Mouse (Mus musculus) midbrain, embryonic 15.5 days (tissue): ENCODE results near the gene Dctn3. TPM values are rescaled to one million over a fixed set of nuclear protein-coding genes. Genes with fewer than 3 reads are reported as not detected.
"Not testable (repeated sequence)": the region's sequence is repeated elsewhere in the genome, so short reads cannot be mapped to it uniquely, and the experiment has no call there.

Experiments used
- ATAC-seq: fragments of 200-750 bp; cut with Nextera tagmentation; replicated peaks from 2 replicates; pipeline ENCODE4 v1.8.0; 2017; ENCODE audit warnings: moderate TSS enrichment
- H3K27ac ChIP-seq: fragments of 300-500 bp; sonication (generic); 2 replicates; pipeline ENCODE4 v1.5.1; 2015; ENCODE audit warnings: mild to moderate bottlenecking, inconsistent platforms
- H3K27me3 ChIP-seq: fragments of 300-500 bp; sonication (generic); replicated peaks from 2 replicates; pipeline ENCODE4 v1.6.1; 2015; ENCODE audit warnings: inconsistent platforms
- H3K36me3 ChIP-seq: fragments of 300-500 bp; sonication (generic); replicated peaks from 2 replicates; pipeline ENCODE4 v1.6.1; 2015; ENCODE audit warnings: inconsistent platforms
- H3K4me1 ChIP-seq: fragments of 300-500 bp; sonication (generic); 2 replicates; pipeline ENCODE4 v1.6.1; 2015; ENCODE audit warnings: inconsistent platforms
- H3K4me2 ChIP-seq: fragments of 300-500 bp; sonication (generic); 2 replicates; pipeline ENCODE4 v1.6.1; 2015; ENCODE audit warnings: inconsistent platforms, mild to moderate bottlenecking, moderate library complexity
- H3K4me3 ChIP-seq: fragments of 300-500 bp; sonication (generic); 2 replicates; pipeline ENCODE4 v1.5.1; 2015; ENCODE audit warnings: mild to moderate bottlenecking, inconsistent platforms
- H3K9ac ChIP-seq: fragments of 300-500 bp; sonication (generic); 2 replicates; pipeline ENCODE4 v1.6.1; 2015; ENCODE audit warnings: mild to moderate bottlenecking, inconsistent platforms
- H3K9me3 ChIP-seq: fragments of 300-500 bp; sonication (generic); 2 replicates; pipeline ENCODE4 v1.6.1; 2016; ENCODE audit warnings: inconsistent platforms
- WGBS: fragments of 180-500 bp; shearing (Covaris S2); methylation state at CpG from one replicate; pipeline ENCODE4 v1.1.7; 2015; ENCODE audit warnings: mixed read lengths; 5-methylcytosine and 5-hydroxymethylcytosine counted together
- polyA plus RNA-seq: library from polyadenylated mRNA; unstranded; fragments of >200 nt; fragmentation: Nextera tagmentation; extraction: Ambion mirVana; gene quantifications from 2 replicates; pipeline ENCODE4 v1.2.1, GENCODE M21; 2015

The Dctn3 gene
- polyA plus RNA-seq, 1 experiment from 2014 or later = 295 TPM

DNA sequence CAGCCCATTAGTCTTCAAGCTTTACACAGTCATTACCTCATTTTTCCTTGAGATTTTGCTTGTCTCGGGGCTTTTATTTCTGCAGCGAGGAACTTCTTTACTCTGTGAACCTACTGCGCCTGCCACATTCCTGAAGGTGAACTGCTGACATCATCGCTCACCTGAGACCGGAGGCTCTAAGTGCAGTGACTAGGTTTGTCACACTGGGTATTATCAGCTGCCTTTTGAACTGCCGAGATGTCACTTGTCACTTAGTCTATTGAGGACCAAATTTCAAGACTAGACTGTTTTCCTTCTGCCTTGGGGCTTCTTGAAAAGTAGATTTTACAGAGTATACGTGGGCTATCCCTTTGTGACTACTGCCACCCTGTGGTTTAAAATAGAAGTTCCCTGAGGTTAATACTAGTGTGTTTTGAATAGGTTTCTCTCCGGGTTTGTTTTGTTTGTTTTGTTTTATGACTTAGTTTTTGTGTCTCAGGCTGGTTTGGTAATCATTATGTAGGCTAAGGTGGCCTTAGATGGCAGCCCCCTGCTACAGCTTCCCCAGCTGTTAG, 14.7 kb downstream of the Dctn3 start:
- WGBS = 41% methylated on average over 8 of the region's 8 CpGs
- 0 out of 2 replicates have a peak, but pooled peaks have one; percentile 22 for ATAC-seq
- H3K4me2 ChIP-seq = no peak overlapping the region
- H3K27ac ChIP-seq = peak overlapping the region; percentile 15; the same call in 1 of the 2 replicates
- no peaks in the 10 kb centered on the region for H3K27me3 ChIP-seq
- no peak overlapping the region for H3K4me3 ChIP-seq
- H3K4me1 ChIP-seq = peaks cover 48% of the 10 kb centered on the region
- H3K9ac ChIP-seq = no peak overlapping the region
- H3K9me3 ChIP-seq = no peaks in the 10 kb centered on the region
- H3K36me3 ChIP-seq = no peaks in the 10 kb centered on the region

GRCm38 (mm10) chr4:41707011-41707535, 15.9 kb downstream of the Dctn3 start:
- no peak overlapping the region for H3K9ac ChIP-seq
- WGBS = 2% methylated on average over 13 of the region's 13 CpGs
- H3K36me3 ChIP-seq = no peaks in the 10 kb centered on the region

DNA sequence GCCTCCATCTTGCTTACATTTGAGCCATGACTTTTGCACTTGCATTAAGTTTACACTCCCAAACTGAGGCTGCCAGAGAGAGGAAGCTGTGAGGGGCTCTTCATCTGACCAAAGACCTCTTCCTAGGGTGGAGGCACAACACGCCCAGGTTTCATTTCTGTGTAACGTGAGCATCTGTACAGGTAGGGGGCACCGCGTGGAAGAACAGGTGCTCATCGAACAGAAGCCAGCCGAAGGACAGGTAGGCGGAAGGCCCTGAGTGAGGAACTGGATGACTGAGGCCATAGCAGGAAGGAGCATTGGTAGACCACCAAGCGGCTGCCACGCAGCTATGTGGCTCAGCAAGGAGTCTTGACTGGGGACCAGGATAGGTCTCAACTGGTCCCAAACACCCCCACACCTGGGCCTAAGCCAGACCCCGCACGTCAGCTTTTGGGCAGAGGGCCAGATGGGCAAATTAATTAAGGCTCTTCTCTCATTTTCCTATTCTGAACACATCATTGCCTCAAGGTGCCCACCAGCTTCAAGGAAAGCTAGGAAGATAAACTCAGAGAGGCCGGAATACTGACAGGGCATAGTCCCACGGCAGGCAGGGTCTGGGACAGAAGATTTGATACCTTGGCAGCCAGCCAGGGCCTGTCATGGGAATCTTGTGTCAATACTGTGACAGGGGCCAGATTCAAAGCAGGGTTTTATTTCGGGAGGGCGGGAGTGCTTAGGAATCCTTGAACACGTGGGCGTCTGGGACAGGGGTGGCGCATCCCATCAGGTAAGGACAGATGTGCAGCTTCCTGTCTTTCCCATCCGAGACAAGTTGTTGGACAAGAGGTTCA, 16.8 kb downstream of the Dctn3 start:
- WGBS = 45% methylated on average over 19 of the region's 19 CpGs
- Histone ChIP-seq H3K4me2 (peak overlapping the region; percentile 38), H3K27me3 (no peaks in the 10 kb centered on the region), H3K4me3 (no peak overlapping the region), H3K36me3 (no peaks in the 10 kb centered on the region), H3K9me3 (no peaks in the 10 kb centered on the region), H3K9ac (no peak overlapping the region), H3K4me1 (peaks cover 31% of the 10 kb centered on the region), H3K27ac (peak overlapping the region; percentile 69)
- peak; percentile 35 for ATAC-seq

More at GRCm38 (mm10) chr4:41707011-41707535, 15.9 kb downstream of the Dctn3 start:
- Histone ChIP-seq H3K4me3 (no peak overlapping the region), H3K9me3 (no peaks in the 10 kb centered on the region), H3K27me3 (no peaks in the 10 kb centered on the region), H3K4me1 (peaks cover 40% of the 10 kb centered on the region), H3K4me2 (peak overlapping the region; percentile 38), H3K27ac (peak overlapping the region; percentile 69)
- peak; percentile 89 for ATAC-seq

- Histone ChIP-seq H3K9me3 (no peaks in the 10 kb centered on the region), H3K9ac (no peak overlapping the region), H3K4me2 (no peak overlapping the region), H3K4me3 (no peak overlapping the region), H3K27me3 (no peaks in the 10 kb centered on the region), H3K27ac (no peak overlapping the region), H3K36me3 (no peaks in the 10 kb centered on the region), H3K4me1 (peaks cover 28% of the 10 kb centered on the region)
- WGBS = 6% methylated on average over 5 of the region's 5 CpGs
- ATAC-seq = no peak
These were observed 18.3 kb downstream of the Dctn3 start for GRCm38 (mm10) chr4:41704651-41705050.

DNA sequence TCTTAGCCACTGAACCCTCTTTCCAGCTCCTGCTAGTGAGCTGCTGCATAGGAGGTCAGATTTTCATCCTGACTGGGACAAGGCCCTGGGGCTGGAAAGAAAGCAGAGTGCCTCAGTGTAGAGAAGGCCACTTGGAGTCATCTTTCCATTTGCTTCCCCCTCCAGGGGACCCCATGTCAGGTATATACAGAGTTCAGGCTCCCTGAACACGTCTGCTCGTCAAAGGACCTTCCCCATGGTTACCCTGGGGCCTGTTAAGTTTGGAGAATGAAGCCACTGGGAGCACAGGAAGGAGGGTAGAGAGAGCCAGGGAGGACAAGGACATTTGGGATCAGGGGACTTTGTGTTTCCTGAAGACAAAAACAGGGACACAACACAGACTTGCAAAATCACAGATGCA, 20.7 kb downstream of the Dctn3 start:
- not testable (repeated sequence) for H3K4me3 ChIP-seq, H3K27me3 ChIP-seq, H3K4me2 ChIP-seq, ATAC-seq, H3K36me3 ChIP-seq, H3K9me3 ChIP-seq, H3K9ac ChIP-seq, H3K27ac ChIP-seq
- WGBS = 80% methylated on average over 2 of the region's 2 CpGs
- H3K4me1 ChIP-seq = peaks cover 14% of the 10 kb centered on the region

DNA sequence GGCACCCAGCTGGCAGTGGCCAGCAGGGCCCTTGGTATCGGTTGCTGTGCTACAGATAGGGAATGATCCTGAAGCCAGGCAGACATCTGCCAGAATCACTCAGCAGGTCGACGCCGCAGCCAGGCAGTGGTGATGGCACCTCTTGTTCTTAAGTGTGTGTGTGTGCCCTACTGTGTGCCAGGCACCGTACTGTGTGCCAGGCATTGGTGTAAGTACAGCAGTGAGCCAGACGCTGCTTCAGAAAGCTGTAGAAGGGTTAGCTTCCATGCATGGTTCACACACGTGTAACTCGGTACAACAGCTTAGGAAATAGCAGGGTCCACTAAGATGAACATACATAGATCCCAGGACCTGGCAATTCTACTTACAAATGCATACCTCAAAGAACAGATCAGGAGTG, 22.7 kb downstream of the Dctn3 start:
- H3K4me1 ChIP-seq, H3K27ac ChIP-seq, H3K27me3 ChIP-seq, H3K4me2 ChIP-seq, H3K36me3 ChIP-seq, H3K9me3 ChIP-seq, ATAC-seq, H3K9ac ChIP-seq, H3K4me3 ChIP-seq: not testable (repeated sequence)
- WGBS = 92% methylated on average over 3 of the region's 8 CpGs

DNA sequence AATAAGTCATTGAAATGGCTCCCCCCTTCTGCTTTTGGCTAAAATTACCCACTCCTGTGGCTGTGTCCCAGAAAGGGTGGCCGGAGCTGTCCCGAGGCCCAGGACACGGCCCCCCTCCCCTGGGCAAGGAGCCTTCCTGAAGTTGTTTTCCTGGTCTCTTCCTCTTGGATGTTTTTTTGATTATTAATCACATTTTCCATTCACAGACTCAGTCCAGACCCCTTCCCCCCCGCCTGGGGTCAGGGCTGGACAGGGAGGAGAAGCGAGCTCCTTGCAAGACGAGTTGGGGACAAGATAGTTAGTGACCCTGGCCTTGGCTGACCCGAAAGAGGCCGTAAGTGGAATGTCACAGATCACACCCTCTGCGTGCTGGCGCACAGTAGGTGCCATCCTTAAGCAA, 23.2 kb downstream of the Dctn3 start, which contains the start of gene Il11ra1:
Gene Il11ra1 (plus strand): TSS at position 207 of the 400 bp plus-strand sequence.
- not testable (repeated sequence) for H3K27ac ChIP-seq, H3K27me3 ChIP-seq, H3K36me3 ChIP-seq, ATAC-seq, H3K4me3 ChIP-seq, H3K9ac ChIP-seq, H3K4me1 ChIP-seq, H3K9me3 ChIP-seq
- peak within 1 kb of the TSS; percentile 36; the same call in 1 of the 2 replicates for H3K4me2 ChIP-seq
- 79% methylated on average over 10 of the region's 10 CpGs for WGBS

GRCm38 (mm10) chr4:41698421-41699016, 24.5 kb downstream of the Dctn3 start:
- not testable (repeated sequence) for H3K27me3 ChIP-seq, H3K4me3 ChIP-seq, ATAC-seq, H3K36me3 ChIP-seq, H3K27ac ChIP-seq, H3K9me3 ChIP-seq, H3K9ac ChIP-seq, H3K4me1 ChIP-seq
- H3K4me2 ChIP-seq = peak overlapping the region; percentile 36
- WGBS = 10% methylated on average over 18 of the region's 32 CpGs

DNA sequence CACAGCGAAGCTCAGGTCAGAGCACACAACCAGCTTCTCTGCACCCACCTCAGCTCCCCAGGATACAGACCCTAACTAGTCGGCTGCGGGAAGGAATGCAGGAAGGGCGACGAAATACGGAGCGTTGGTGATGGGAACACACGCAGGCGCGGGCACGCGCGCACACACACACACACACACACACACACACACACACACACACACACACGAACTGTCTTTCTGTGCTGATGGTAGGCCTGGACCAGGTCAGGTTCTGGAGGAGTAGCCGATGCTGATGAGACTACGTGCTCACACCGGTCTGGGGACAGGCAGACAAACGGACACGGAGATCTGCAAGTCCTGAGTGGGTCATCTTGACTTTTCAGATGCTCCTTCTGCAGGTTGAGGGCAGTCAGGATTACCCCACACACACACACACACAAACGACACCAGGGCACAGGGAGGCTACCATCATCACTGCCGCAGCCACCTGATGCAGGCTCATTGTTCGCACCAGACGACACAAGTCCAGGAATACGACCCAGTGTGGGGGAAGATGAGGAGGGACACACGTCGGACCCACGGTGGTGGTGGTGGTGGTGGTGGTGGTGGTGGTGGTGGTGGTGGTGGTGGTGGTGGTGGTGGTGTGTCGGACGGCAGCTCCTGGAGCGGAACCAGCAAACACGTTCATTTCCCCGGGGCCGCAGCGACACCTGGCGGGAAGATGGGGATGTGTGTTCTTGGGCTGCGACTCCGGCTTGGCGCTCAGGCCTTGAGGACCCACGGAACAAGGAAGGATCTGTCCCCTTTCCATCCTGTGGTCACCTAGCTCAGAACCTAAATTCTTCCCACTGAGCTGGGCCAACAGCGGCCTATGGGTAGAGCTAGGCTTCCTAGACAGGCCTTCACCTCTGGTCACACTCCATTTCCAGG, 25.8 kb downstream of the Dctn3 start, which contains the start of gene Cntfr:
Gene Cntfr (minus strand): TSS at position 160 of the 912 bp plus-strand sequence.
- peak within 1 kb of the TSS; percentile 24; the same call in 1 of the 2 replicates for H3K4me3 ChIP-seq
- 0 out of 2 replicates have a peak, but pooled peaks have one; percentile 62 for ATAC-seq
- not testable (repeated sequence) for H3K4me1 ChIP-seq, H3K27me3 ChIP-seq, H3K27ac ChIP-seq, H3K36me3 ChIP-seq, H3K9ac ChIP-seq, H3K9me3 ChIP-seq
- 12% methylated on average over 34 of the region's 40 CpGs for WGBS
- H3K4me2 ChIP-seq = peak within 1 kb of the TSS; percentile 38; the same call in 1 of the 2 replicates

GRCm38 (mm10) chr4:41696452-41696851, 26.5 kb downstream of the Dctn3 start:
- H3K4me3 ChIP-seq, H3K27me3 ChIP-seq, H3K9ac ChIP-seq, H3K27ac ChIP-seq, H3K4me2 ChIP-seq, ATAC-seq, H3K9me3 ChIP-seq, H3K4me1 ChIP-seq, H3K36me3 ChIP-seq: not testable (repeated sequence)
- WGBS = 9% methylated on average over 12 of the region's 15 CpGs

- not testable (repeated sequence) for H3K4me1 ChIP-seq, H3K9ac ChIP-seq, H3K27ac ChIP-seq, ATAC-seq, H3K36me3 ChIP-seq, H3K27me3 ChIP-seq, H3K9me3 ChIP-seq
- peak overlapping the region; percentile 24 for H3K4me3 ChIP-seq
- WGBS = 3% methylated on average over 20 of the region's 38 CpGs
- H3K4me2 ChIP-seq = peak overlapping the region; percentile 38; the same call in 1 of the 2 replicates
These were observed 27.2 kb downstream of the Dctn3 start for GRCm38 (mm10) chr4:41695800-41696199.
